Mouse (Mus musculus): ENCODE results near the gene Dchs2. TPM values are rescaled to one million over a fixed set of nuclear protein-coding genes. Genes with fewer than 3 reads are reported as not detected.

The Dchs2 gene
- polyA plus RNA-seq, 1 experiment from 2014 or later, result 0.02 TPM

- H3K9me3 ChIP-seq (ENCODE audit: low read length), result no peaks in the 10 kb centered on the region
- no peak overlapping the region for H3K4me2 ChIP-seq (ENCODE audit: low read depth, low read length)
- no peaks in the 10 kb centered on the region for H3K27me3 ChIP-seq (ENCODE audit: insufficient read depth, low read length)
- no peaks in the 10 kb centered on the region for H3K36me3 ChIP-seq (replicated peaks; ENCODE audit: insufficient read depth, low read length)
- H3K4me1 ChIP-seq (ENCODE audit: insufficient read depth), result no peaks in the 10 kb centered on the region
- 78% methylated on average over 4 of the region's 4 CpGs for WGBS (ENCODE audit: insufficient replicate concordance)
- no peak overlapping the region for H3K27ac ChIP-seq (ENCODE audit: low read depth)
- H3K4me3 ChIP-seq (ENCODE audit: low read depth, low read length), result no peak overlapping the region
- no peak for ATAC-seq
- no peak for DNase-seq
- H3K9ac ChIP-seq (replicated peaks), result no peak overlapping the region
- TF ChIP-seq CTCF (IDR thresholded peaks at IDR 0.05; ENCODE audit: low read depth) (no peak), EP300 (IDR thresholded peaks at IDR 0.05; ENCODE audit: low read depth) (no peak)
Measured at GRCm38 (mm10) chr3:83250001-83250545, 122.3 kb downstream of the Dchs2 start.

DNA sequence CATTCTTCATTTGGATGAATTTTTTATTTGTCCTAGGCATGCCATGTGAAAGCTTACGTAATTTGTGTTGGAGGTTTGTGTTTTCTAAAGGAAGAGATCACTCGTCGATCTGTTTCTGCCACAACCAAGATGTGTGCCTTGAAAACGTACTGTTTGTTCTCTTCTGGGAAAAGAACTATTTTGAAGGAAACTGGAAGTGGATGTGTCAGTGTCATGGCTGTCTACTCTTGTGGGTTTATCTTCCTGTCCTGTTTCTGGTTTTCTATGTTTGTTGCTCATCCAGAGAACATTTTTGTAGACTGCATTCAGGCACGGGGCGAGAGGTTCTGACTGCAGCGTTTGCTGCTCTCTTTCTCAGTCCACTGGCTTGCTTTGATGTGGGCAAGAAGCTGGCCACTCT is 124.2 kb downstream of the Dchs2 start:
- TF ChIP-seq CTCF (IDR thresholded peaks at IDR 0.05; ENCODE audit: low read depth) (no peak), EP300 (IDR thresholded peaks at IDR 0.05; ENCODE audit: low read depth) (0 out of 2 replicates have a peak, but pooled peaks have one; percentile 23)
- DNase-seq (no peak), ATAC-seq (no peak)
- H3K4me2 ChIP-seq (ENCODE audit: low read depth, low read length), result no peak overlapping the region
- no peaks in the 10 kb centered on the region for H3K36me3 ChIP-seq (replicated peaks; ENCODE audit: insufficient read depth, low read length)
- H3K4me3 ChIP-seq (ENCODE audit: low read depth, low read length), result no peak overlapping the region
- no peaks in the 10 kb centered on the region for H3K9me3 ChIP-seq (ENCODE audit: low read length)
- H3K27me3 ChIP-seq (ENCODE audit: insufficient read depth, low read length), result no peaks in the 10 kb centered on the region
- 27% methylated on average over 7 of the region's 7 CpGs for WGBS (ENCODE audit: insufficient replicate concordance)
- no peak overlapping the region for H3K27ac ChIP-seq (ENCODE audit: low read depth)
- H3K4me1 ChIP-seq (ENCODE audit: insufficient read depth), result no peaks in the 10 kb centered on the region
- H3K9ac ChIP-seq (replicated peaks), result no peak overlapping the region

DNA sequence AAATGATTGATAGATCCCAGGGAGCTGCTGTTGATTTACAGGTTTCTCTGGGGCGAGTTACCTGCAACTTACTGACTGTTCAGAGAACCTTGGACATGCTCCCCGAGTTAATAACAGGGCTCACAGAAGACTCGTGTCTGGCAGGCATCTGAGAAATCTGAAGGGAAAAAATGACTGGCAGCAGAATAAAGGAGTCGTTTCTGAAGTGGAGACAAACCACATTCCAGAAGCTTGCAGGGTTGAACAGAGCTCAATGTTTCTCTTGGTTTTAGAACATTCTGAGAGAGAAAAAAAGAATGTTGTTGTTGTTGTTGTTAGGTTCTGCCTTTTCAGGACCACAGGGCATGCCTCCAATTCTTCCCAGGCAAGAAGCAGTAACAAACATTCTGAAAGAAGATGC is 131.7 kb downstream of the Dchs2 start:
- Histone ChIP-seq H3K4me3 (ENCODE audit: low read depth, low read length) (no peak overlapping the region), H3K27ac (ENCODE audit: low read depth) (no peak overlapping the region), H3K36me3 (replicated peaks; ENCODE audit: insufficient read depth, low read length) (no peaks in the 10 kb centered on the region), H3K4me2 (ENCODE audit: low read depth, low read length) (no peak overlapping the region), H3K9ac (replicated peaks) (no peak overlapping the region), H3K4me1 (ENCODE audit: insufficient read depth) (no peaks in the 10 kb centered on the region), H3K9me3 (ENCODE audit: low read length) (no peaks in the 10 kb centered on the region), H3K27me3 (ENCODE audit: insufficient read depth, low read length) (no peaks in the 10 kb centered on the region)
- DNase-seq (no peak), ATAC-seq (no peak)
- TF ChIP-seq EP300 (IDR thresholded peaks at IDR 0.05; ENCODE audit: low read depth), result no peak
- TF ChIP-seq CTCF (IDR thresholded peaks at IDR 0.05; ENCODE audit: low read depth), result no peak
- WGBS (ENCODE audit: insufficient replicate concordance), result 71% methylated on average over 4 of the region's 4 CpGs

- ATAC-seq, result no peak
- Histone ChIP-seq H3K36me3 (replicated peaks; ENCODE audit: insufficient read depth, low read length) (no peaks in the 10 kb centered on the region), H3K27me3 (ENCODE audit: insufficient read depth, low read length) (no peaks in the 10 kb centered on the region), H3K9ac (replicated peaks) (no peak overlapping the region), H3K4me2 (ENCODE audit: low read depth, low read length) (no peak overlapping the region), H3K4me3 (ENCODE audit: low read depth, low read length) (no peak overlapping the region), H3K4me1 (ENCODE audit: insufficient read depth) (no peaks in the 10 kb centered on the region), H3K27ac (ENCODE audit: low read depth) (no peak overlapping the region), H3K9me3 (ENCODE audit: low read length) (no peaks in the 10 kb centered on the region)
- TF ChIP-seq EP300 (IDR thresholded peaks at IDR 0.05; ENCODE audit: low read depth), result no peak
- TF ChIP-seq CTCF (IDR thresholded peaks at IDR 0.05; ENCODE audit: low read depth), result no peak
- no peak for DNase-seq
- 66% methylated on average over 4 of the region's 4 CpGs for WGBS (ENCODE audit: insufficient replicate concordance)
Measured at GRCm38 (mm10) chr3:83266009-83266408, 138.3 kb downstream of the Dchs2 start.

- DNase-seq, result no peak
- no peaks in the 10 kb centered on the region for H3K9me3 ChIP-seq (ENCODE audit: low read length)
- 81% methylated on average over 14 of the region's 14 CpGs for WGBS (ENCODE audit: insufficient replicate concordance)
Measured at GRCm38 (mm10) chr3:83270228-83270627, 142.5 kb downstream of the Dchs2 start.

DNA sequence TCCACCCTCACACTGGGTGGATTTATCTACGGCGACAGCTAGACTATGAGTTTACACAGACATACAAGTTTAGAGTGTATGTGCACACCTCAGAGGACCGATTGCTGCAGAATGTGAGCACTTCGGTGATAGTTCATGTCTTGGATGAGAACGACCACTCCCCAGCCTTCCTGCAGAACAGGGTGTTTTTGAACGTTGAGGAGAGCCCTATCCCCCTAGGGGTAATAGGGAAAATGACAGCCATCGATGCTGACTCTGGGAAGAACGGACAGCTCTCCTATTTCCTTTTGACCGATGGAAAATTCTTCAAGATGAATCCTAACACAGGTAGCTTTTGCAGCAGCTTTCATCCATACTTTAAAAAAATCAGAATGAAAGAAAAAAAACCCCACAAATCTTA is 143.2 kb downstream of the Dchs2 start:
- no peak overlapping the region for H3K9ac ChIP-seq (replicated peaks)
- TF ChIP-seq CTCF (IDR thresholded peaks at IDR 0.05; ENCODE audit: low read depth) (no peak), EP300 (IDR thresholded peaks at IDR 0.05; ENCODE audit: low read depth) (no peak)
- no peaks in the 10 kb centered on the region for H3K36me3 ChIP-seq (replicated peaks; ENCODE audit: insufficient read depth, low read length)
- no peaks in the 10 kb centered on the region for H3K4me1 ChIP-seq (ENCODE audit: insufficient read depth)
- no peak overlapping the region for H3K4me3 ChIP-seq (ENCODE audit: low read depth, low read length)
- H3K27ac ChIP-seq (ENCODE audit: low read depth), result no peak overlapping the region
- DNase-seq (no peak), ATAC-seq (no peak)
- no peak overlapping the region for H3K4me2 ChIP-seq (ENCODE audit: low read depth, low read length)
- WGBS (ENCODE audit: insufficient replicate concordance), result 60% methylated on average over 9 of the region's 9 CpGs
- no peaks in the 10 kb centered on the region for H3K9me3 ChIP-seq (ENCODE audit: low read length)
- H3K27me3 ChIP-seq (ENCODE audit: insufficient read depth, low read length), result no peaks in the 10 kb centered on the region

More at GRCm38 (mm10) chr3:83270228-83270627, 142.5 kb downstream of the Dchs2 start:
- Histone ChIP-seq H3K27ac (ENCODE audit: low read depth) (no peak overlapping the region), H3K27me3 (ENCODE audit: insufficient read depth, low read length) (no peaks in the 10 kb centered on the region), H3K4me1 (ENCODE audit: insufficient read depth) (no peaks in the 10 kb centered on the region), H3K36me3 (replicated peaks; ENCODE audit: insufficient read depth, low read length) (no peaks in the 10 kb centered on the region), H3K9ac (replicated peaks) (no peak overlapping the region), H3K4me3 (ENCODE audit: low read depth, low read length) (no peak overlapping the region), H3K4me2 (ENCODE audit: low read depth, low read length) (no peak overlapping the region)
- TF ChIP-seq CTCF (IDR thresholded peaks at IDR 0.05; ENCODE audit: low read depth) (no peak), EP300 (IDR thresholded peaks at IDR 0.05; ENCODE audit: low read depth) (no peak)
- ATAC-seq, result no peak
